Mouse (Mus musculus) embryonic facial prominence, embryonic 14.5 days (tissue): Measurements from ENCODE around the gene Tsga10ip. TPM values are rescaled to one million over a fixed set of nuclear protein-coding genes. Genes with fewer than 3 reads are reported as not detected.
"Not testable (repeated sequence)": the region's sequence is repeated elsewhere in the genome, so short reads cannot be mapped to it uniquely, and the experiment has no call there.

ENCODE experiments used
- ATAC-seq: fragments of 200-750 bp; cut with Nextera tagmentation; 2 replicates; pipeline ENCODE4 v1.8.0; 2017; ENCODE audit warnings: low read depth, moderate number of reproducible peaks, moderate TSS enrichment
- DNase-seq: peaks from one replicate; pipeline ENCODE4 v3.0.0-alpha.2; 2015; ENCODE audit warnings: low spot score
- H3K27ac ChIP-seq: fragments of 300-500 bp; sonication (generic); replicated peaks from 2 replicates; pipeline ENCODE4 v1.5.1; 2014; ENCODE audit warnings: low read depth, mild to moderate bottlenecking, low read length, moderate library complexity
- H3K27me3 ChIP-seq: fragments of 300-500 bp; sonication (generic); replicated peaks from 2 replicates; pipeline ENCODE4 v1.6.1; 2014; ENCODE audit warnings: low read length; ENCODE audit not compliant: control insufficient read depth, insufficient read depth
- H3K36me3 ChIP-seq: fragments of 300-500 bp; sonication (generic); 2 replicates; pipeline ENCODE4 v1.6.1; 2014; ENCODE audit warnings: low read length, mixed read lengths; ENCODE audit not compliant: control insufficient read depth, insufficient read depth
- H3K4me1 ChIP-seq: fragments of 300-500 bp; sonication (generic); 2 replicates; pipeline ENCODE4 v1.6.1; 2014; ENCODE audit warnings: antibody characterized with exemption, low read length; ENCODE audit not compliant: control insufficient read depth, insufficient read depth
- H3K4me2 ChIP-seq: fragments of 300-500 bp; sonication (generic); 2 replicates; pipeline ENCODE4 v1.6.1; 2014; ENCODE audit warnings: low read depth, mild to moderate bottlenecking, low read length, moderate library complexity, mixed read lengths
- H3K4me3 ChIP-seq: fragments of 300-500 bp; sonication (generic); 2 replicates; pipeline ENCODE4 v1.5.1; 2014; ENCODE audit warnings: low read depth, mild to moderate bottlenecking, low read length
- H3K9ac ChIP-seq: fragments of 300-500 bp; sonication (generic); 2 replicates; pipeline ENCODE4 v1.6.1; 2014; ENCODE audit warnings: low read depth, mild to moderate bottlenecking, low read length, moderate library complexity, mixed read lengths
- H3K9me3 ChIP-seq: fragments of 300-500 bp; sonication (generic); 2 replicates; pipeline ENCODE4 v1.6.1; 2016; ENCODE audit warnings: low read length; ENCODE audit not compliant: control insufficient read depth
- WGBS: fragments of 180-500 bp; shearing (Covaris S2); extraction: QIAGEN DNeasy Blood & Tissue Kit; methylation state at CpG from one replicate; pipeline ENCODE4 v1.1.7; 2014; 5-methylcytosine and 5-hydroxymethylcytosine counted together
- polyA plus RNA-seq: library from polyadenylated mRNA; unstranded; fragments of >200 nt; fragmentation: Nextera tagmentation; extraction: Ambion mirVana; gene quantifications from 2 replicates; pipeline ENCODE4 v1.2.1, GENCODE M21; 2014

The Tsga10ip gene
- polyA plus RNA-seq, 1 experiment from 2014 or later: 0.53 TPM

- no peak for DNase-seq
- WGBS: 12% methylated on average over 11 of the region's 11 CpGs
- Histone ChIP-seq H3K9me3 (no peaks in the 10 kb centered on the region), H3K4me2 (peak overlapping the region; percentile 95), H3K27me3 (no peaks in the 10 kb centered on the region), H3K9ac (peak overlapping the region; percentile 83), H3K4me1 (peaks cover 13% of the 10 kb centered on the region), H3K36me3 (peaks cover 58% of the 10 kb centered on the region), H3K27ac (peak overlapping the region; percentile 94), H3K4me3 (peak overlapping the region; percentile 97)
- no peak for ATAC-seq
Observed at GRCm38 (mm10) chr19:5367455-5367854, 34.9 kb downstream of the Tsga10ip start.

- DNase-seq (no peak), ATAC-seq (peak; percentile 0; the same call in 1 of the 2 replicates)
- H3K36me3 ChIP-seq: peaks cover 53% of the 10 kb centered on the region
- peak within 1 kb of the TSS; percentile 95 for H3K4me2 ChIP-seq
- WGBS: 0% methylated on average over 14 of the region's 33 CpGs
- H3K9me3 ChIP-seq: no peaks in the 10 kb centered on the region
- H3K27ac ChIP-seq: peak within 1 kb of the TSS; percentile 94
- H3K4me1 ChIP-seq: peaks cover 13% of the 10 kb centered on the region
- H3K4me3 ChIP-seq: peak within 1 kb of the TSS; percentile 97
- peak within 1 kb of the TSS; percentile 83 for H3K9ac ChIP-seq
- H3K27me3 ChIP-seq: no peaks in the 10 kb centered on the region
Observed at GRCm38 (mm10) chr19:5367053-5367359, 35.3 kb downstream of the Tsga10ip start, which contains the start of gene Banf1. Banf1 (minus strand) TSS chr19:5367168.

DNA sequence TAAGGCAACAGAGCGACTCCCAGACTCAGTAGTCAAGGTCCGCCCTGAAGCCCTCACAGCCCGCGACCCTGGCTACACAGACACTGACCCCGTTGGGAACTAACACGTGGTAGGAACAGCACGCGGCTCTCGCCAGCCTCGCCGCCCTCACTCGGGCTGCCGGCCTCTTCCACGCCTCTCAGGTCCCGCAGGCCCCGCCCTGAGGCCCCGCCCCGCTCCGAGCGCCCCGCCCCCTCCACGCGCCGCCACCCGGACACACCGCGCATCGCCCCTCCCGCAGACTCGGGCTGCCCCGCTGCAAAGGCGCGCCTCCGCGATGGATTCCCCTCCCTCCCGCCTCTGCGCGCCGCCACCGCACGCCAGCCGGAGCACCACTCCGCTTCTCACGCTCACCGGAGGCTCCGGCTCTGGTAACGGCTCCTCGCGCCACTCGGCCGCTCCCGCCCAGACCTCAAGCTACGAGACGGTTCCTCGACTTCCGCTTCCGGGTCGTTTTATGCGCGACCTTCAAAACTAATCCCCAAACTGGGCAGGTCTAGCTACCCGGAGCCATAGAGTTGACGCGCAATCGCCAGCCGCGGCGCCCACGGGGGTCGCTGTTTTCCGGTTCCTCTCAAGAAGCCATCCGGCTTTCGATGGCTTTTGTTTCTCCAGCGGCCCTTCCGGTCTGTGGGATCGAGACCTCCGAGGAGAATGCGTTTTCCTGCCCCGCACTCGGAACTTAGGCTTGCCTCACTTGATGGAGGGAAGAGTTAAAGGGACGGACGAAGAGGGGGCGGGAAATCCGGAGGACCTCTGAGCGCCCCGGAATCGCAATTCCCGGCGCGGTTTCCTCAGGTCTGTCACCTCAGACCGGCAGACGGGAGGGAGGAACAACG, 35.9 kb downstream of the Tsga10ip start, which contains the start of gene Eif1ad:
Gene Eif1ad (plus strand): TSS at position 567 of the 878 bp plus-strand sequence.
- peak; percentile 99 for DNase-seq
- Histone ChIP-seq H3K27me3 (no peaks in the 10 kb centered on the region), H3K9me3 (no peaks in the 10 kb centered on the region), H3K4me1 (peaks cover 13% of the 10 kb centered on the region), H3K4me2 (peak within 1 kb of the TSS; percentile 95), H3K27ac (peak within 1 kb of the TSS; percentile 94), H3K36me3 (peaks cover 47% of the 10 kb centered on the region), H3K4me3 (peak within 1 kb of the TSS; percentile 97), H3K9ac (peak within 1 kb of the TSS; percentile 83)
- under 1% methylated on average over 64 of the region's 92 CpGs for WGBS
- peak; percentile 96 for ATAC-seq

DNA sequence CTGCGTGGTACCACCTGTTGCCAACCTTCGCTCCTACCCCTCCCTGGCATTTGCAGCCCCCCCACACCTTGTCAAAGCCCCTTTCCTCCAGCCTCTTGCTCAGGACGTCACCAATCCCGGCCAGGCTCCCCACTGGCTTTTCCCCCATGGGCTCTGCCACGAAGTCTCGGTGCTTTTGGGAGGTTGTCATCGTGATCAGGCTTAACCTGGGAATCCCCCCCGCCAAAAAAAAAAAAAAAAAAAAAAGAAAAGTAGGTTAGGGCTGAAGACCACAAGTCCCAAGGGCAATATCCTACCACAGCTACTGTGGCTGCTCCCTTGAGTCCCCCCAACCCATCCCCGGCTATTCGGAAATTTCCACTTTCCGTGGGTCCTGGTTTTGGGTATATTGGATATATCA, 36.6 kb downstream of the Tsga10ip start:
- ATAC-seq: no peak
- peak overlapping the region; percentile 94 for H3K27ac ChIP-seq
- H3K4me3 ChIP-seq: peak overlapping the region; percentile 97
- H3K9me3 ChIP-seq: no peaks in the 10 kb centered on the region
- peaks cover 43% of the 10 kb centered on the region for H3K36me3 ChIP-seq
- peak overlapping the region; percentile 95 for H3K4me2 ChIP-seq
- peak overlapping the region; percentile 83 for H3K9ac ChIP-seq
- H3K27me3 ChIP-seq: no peaks in the 10 kb centered on the region
- no peak for DNase-seq
- peaks cover 13% of the 10 kb centered on the region for H3K4me1 ChIP-seq
- WGBS: 19% methylated on average over 11 of the region's 11 CpGs

GRCm38 (mm10) chr19:5364124-5364523, 38.2 kb downstream of the Tsga10ip start:
- WGBS: 90% methylated on average over 2 of the region's 2 CpGs
- peaks cover 13% of the 10 kb centered on the region for H3K4me1 ChIP-seq
- no peak overlapping the region for H3K27ac ChIP-seq
- DNase-seq (no peak), ATAC-seq (no peak)
- H3K9ac ChIP-seq: no peak overlapping the region
- H3K9me3 ChIP-seq: no peaks in the 10 kb centered on the region
- H3K27me3 ChIP-seq: no peaks in the 10 kb centered on the region
- no peak overlapping the region for H3K4me2 ChIP-seq
- H3K4me3 ChIP-seq: no peak overlapping the region
- peaks cover 26% of the 10 kb centered on the region for H3K36me3 ChIP-seq

- Histone ChIP-seq H3K4me1 (peaks cover 6% of the 10 kb centered on the region), H3K36me3 (peaks cover 15% of the 10 kb centered on the region), H3K27me3 (no peaks in the 10 kb centered on the region), H3K4me2 (no peak overlapping the region), H3K27ac (no peak overlapping the region), H3K9ac (no peak overlapping the region), H3K4me3 (no peak overlapping the region), H3K9me3 (no peaks in the 10 kb centered on the region)
- WGBS: 83% methylated on average over 2 of the region's 2 CpGs
- no peak for DNase-seq
- no peak for ATAC-seq
Observed at GRCm38 (mm10) chr19:5362186-5362585, 40.1 kb downstream of the Tsga10ip start.

DNA sequence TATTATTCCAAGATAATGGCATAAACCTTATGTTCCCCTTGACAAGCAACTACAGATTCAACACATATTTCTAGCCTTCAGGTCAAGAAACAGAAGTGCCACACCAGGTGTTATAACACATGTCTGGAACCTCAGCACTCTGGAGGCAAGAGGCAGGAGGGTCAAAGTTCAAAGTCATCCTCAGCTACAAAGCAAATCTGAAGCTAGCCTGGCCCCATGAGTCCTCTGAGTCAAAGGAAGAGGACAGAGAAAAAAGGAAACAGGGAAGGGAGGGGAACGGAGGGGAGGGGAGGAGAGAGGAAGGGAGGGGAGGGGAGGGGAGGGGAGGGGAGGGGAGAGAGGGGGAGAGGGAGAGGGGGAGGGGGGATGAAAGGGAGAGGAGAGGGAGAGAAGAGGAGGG, 46.2 kb downstream of the Tsga10ip start:
- ATAC-seq: no peak
- WGBS: no CpG with 5 or more reads among the region's 1 CpGs
- Histone ChIP-seq H3K27me3 (no peaks in the 10 kb centered on the region), H3K4me2 (no peak overlapping the region), H3K9me3 (no peaks in the 10 kb centered on the region), H3K9ac (no peak overlapping the region), H3K4me1 (no peaks in the 10 kb centered on the region), H3K4me3 (no peak overlapping the region), H3K27ac (no peak overlapping the region), H3K36me3 (no peaks in the 10 kb centered on the region)
- DNase-seq: no peak

GRCm38 (mm10) chr19:5353609-5354008, 48.7 kb downstream of the Tsga10ip start:
- ATAC-seq (no peak), DNase-seq (no peak)
- H3K9me3 ChIP-seq: no peaks in the 10 kb centered on the region
- H3K4me3 ChIP-seq: no peak overlapping the region
- no peak overlapping the region for H3K27ac ChIP-seq
- no peaks in the 10 kb centered on the region for H3K27me3 ChIP-seq
- H3K9ac ChIP-seq: no peak overlapping the region
- WGBS: 79% methylated on average over 2 of the region's 2 CpGs
- no peak overlapping the region for H3K4me2 ChIP-seq
- H3K36me3 ChIP-seq: no peaks in the 10 kb centered on the region
- H3K4me1 ChIP-seq: 0 out of 2 replicates have a peak, but pooled peaks cover 4% of the 10 kb centered on the region

DNA sequence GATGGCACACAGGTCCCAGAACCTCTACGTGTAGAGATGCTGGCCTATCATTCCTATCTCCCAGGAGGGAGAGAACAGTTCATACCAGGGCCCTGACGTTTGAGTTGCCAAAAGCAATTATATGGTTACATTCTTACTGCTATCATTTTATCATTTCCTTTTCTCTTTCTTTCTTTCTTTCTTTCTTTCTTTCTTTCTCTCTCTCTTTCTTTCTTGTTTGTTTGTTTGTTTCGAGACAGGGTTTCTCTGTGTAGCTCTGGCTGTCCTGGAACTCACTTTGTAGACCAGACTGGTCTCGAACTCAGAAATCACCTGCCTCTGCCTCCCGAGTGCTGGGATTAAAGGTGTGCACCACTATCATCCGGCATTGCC, 52.8 kb downstream of the Tsga10ip start, which contains the start of gene Cst6:
Gene Cst6 (minus strand): TSS at position 73 of the 372 bp plus-strand sequence.
- H3K27ac ChIP-seq, H3K4me1 ChIP-seq, H3K36me3 ChIP-seq, ATAC-seq, H3K9me3 ChIP-seq, H3K27me3 ChIP-seq, DNase-seq: not testable (repeated sequence)
- Histone ChIP-seq H3K9ac (peak within 1 kb of the TSS; percentile 62), H3K4me2 (peak within 1 kb of the TSS; percentile 68), H3K4me3 (peak within 1 kb of the TSS; percentile 38)
- WGBS: 59% methylated on average over 6 of the region's 6 CpGs
